Mouse (Mus musculus) erythroid progenitor cell, adult 5-6 weeks (primary cell): ENCODE data around the gene Phf13. TPM values are rescaled to one million over a fixed set of nuclear protein-coding genes. Genes with fewer than 3 reads are reported as not detected.

ENCODE experiments used
- ATAC-seq: replicated peaks from 2 replicates; pipeline ENCODE4 v1.8.0; 2016; ENCODE audit warnings: moderate number of reproducible peaks, mild to moderate bottlenecking, moderate TSS enrichment, inconsistent platforms; ENCODE audit not compliant: poor library complexity, low FRiP score, severe bottlenecking
- total RNA-seq, 2 experiments: library from RNA; stranded (forward) in 1 of 2; stranded (reverse) in 1 of 2; fragments of 150-400 nt in 1 of 2; fragments of 186-747, 209-891 nt in 1 of 2; gene quantifications; 2 replicates each; pipeline versions ENCODE4 v1.2.3 to v1.2.4; 2015 to 2017; ENCODE audit warnings: low replicate concordance in 2 of 2

Gene Phf13
- total RNA-seq, 2 experiments from 2014 or later = 0.83 to 2.9 TPM

GRCm38 (mm10) chr4:151994228-151995171 lies 1.6 kb downstream of the Phf13 start:
- ATAC-seq = no peak

- ATAC-seq = no peak
These were observed 3.0 kb downstream of the Phf13 start for GRCm38 (mm10) chr4:151993035-151993434.

GRCm38 (mm10) chr4:151992091-151992490 lies 4.0 kb downstream of the Phf13 start:
- no peak for ATAC-seq

GRCm38 (mm10) chr4:151989110-151989488 lies 7.0 kb downstream of the Phf13 start:
- ATAC-seq = no peak

GRCm38 (mm10) chr4:151988342-151989109 lies 7.5 kb downstream of the Phf13 start, which contains the start of gene Thap3:
Gene Thap3 (minus strand): TSS chr4:151988997.
- ATAC-seq = no peak

GRCm38 (mm10) chr4:151988014-151988341 lies 8.1 kb downstream of the Phf13 start:
- no peak for ATAC-seq

GRCm38 (mm10) chr4:151986650-151987049 lies 9.4 kb downstream of the Phf13 start:
- ATAC-seq = no peak

- ATAC-seq = no peak
These were observed 10.2 kb downstream of the Phf13 start for GRCm38 (mm10) chr4:151985886-151986285.

- no peak for ATAC-seq
These were observed 12.5 kb downstream of the Phf13 start for GRCm38 (mm10) chr4:151983560-151983959.

- no peak for ATAC-seq
These were observed 13.0 kb downstream of the Phf13 start for GRCm38 (mm10) chr4:151983043-151983442.

GRCm38 (mm10) chr4:151981363-151981762 lies 14.7 kb downstream of the Phf13 start:
- ATAC-seq = peak; percentile 75

- ATAC-seq = no peak
These were observed 15.4 kb downstream of the Phf13 start for GRCm38 (mm10) chr4:151980699-151981098.

GRCm38 (mm10) chr4:151977748-151978147 lies 18.3 kb downstream of the Phf13 start:
- peak; percentile 64 for ATAC-seq

- no peak; the same call in 1 of the 2 replicates for ATAC-seq
These were observed 20.6 kb downstream of the Phf13 start for GRCm38 (mm10) chr4:151975441-151975840.

GRCm38 (mm10) chr4:151972221-151972967 lies 23.7 kb downstream of the Phf13 start:
- ATAC-seq = 0 out of 2 replicates have a peak, but pooled peaks have one; percentile 43

- ATAC-seq = no peak
These were observed 27.7 kb downstream of the Phf13 start for GRCm38 (mm10) chr4:151968204-151968921.

GRCm38 (mm10) chr4:151962817-151963216 lies 33.2 kb downstream of the Phf13 start:
- ATAC-seq = peak; percentile 54

GRCm38 (mm10) chr4:151960513-151960854 lies 35.6 kb downstream of the Phf13 start:
- peak; percentile 80 for ATAC-seq

GRCm38 (mm10) chr4:151959849-151960512 lies 36.1 kb downstream of the Phf13 start:
- ATAC-seq = peak; percentile 7; the same call in 1 of the 2 replicates
